Mouse (Mus musculus) A20 (cell line): ENCODE measurements around the gene Mtr.
"Not testable (repeated sequence)": the region's sequence is repeated elsewhere in the genome, so short reads cannot be mapped to it uniquely, and the experiment has no call there.

Experiments
- DNase-seq: peaks from one replicate; pipeline ENCODE4 v3.0.0-alpha.2; 2011; ENCODE audit warnings: low read depth, low spot score

Gene Mtr

GRCm38 (mm10) chr13:12162457-12162856 lies 95.5 kb downstream of the Mtr start:
- no peak for DNase-seq

DNA sequence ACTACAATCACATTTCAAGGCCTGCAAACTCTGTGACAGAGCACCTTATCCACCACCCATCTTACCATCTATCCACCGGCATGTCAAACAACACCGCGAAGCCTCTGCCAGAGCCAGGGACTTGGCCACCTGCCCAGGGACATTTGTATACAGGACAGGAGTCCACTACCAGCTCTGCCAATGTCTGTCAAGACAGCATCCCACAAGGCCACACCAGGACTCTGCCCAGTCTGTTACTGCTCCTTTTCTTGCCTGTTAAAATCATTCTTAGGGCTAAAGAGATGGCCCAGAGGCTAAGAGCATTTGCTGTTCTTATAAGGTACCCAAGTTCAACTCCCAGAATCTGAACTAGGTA lies 97.8 kb downstream of the Mtr start:
- no peak for DNase-seq

GRCm38 (mm10) chr13:12159288-12160120 lies 98.4 kb downstream of the Mtr start:
- no peak for DNase-seq

GRCm38 (mm10) chr13:12153922-12154321 lies 104.0 kb downstream of the Mtr start:
- DNase-seq, result no peak

GRCm38 (mm10) chr13:12146918-12147507 lies 110.9 kb downstream of the Mtr start:
- no peak for DNase-seq

DNA sequence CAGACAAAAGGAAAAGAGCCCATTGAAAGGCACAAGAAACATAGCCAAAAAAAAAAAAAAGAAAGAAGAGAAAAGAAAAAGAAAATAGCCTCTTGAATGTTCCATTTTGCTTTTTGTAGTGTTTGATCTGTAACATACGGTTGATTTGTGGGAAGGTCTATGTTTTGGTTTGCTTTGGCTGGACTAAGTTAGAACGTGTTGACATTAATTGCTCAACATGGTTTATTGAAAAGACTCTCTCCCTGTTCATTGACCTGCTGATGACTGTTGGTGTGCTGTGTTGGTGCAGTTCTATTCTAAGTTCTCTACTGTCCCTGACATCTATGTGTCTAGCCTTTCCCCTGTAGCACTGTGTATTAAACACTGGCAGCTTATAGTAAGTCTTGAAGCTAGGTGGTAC lies 111.5 kb downstream of the Mtr start:
- no peak for DNase-seq

DNA sequence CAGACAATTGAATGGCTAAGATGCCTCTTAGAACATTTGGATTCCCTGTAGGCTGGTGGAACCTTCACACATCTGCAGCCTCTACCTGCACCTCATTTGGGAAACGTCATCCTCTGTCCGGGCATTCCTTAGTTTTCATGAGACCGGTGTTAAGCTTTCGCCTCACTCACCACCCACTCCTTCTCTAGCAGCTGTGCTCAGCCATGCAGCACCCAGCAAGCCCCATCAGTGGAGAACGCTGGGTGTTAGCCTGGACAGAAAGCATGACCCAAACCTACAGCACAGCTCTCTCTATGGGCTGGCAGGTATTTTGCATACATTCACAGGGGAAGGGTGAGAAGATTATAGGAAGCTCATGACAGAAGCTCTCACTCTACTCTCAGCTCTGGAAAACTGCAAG lies 114.6 kb downstream of the Mtr start:
- DNase-seq, result no peak

DNA sequence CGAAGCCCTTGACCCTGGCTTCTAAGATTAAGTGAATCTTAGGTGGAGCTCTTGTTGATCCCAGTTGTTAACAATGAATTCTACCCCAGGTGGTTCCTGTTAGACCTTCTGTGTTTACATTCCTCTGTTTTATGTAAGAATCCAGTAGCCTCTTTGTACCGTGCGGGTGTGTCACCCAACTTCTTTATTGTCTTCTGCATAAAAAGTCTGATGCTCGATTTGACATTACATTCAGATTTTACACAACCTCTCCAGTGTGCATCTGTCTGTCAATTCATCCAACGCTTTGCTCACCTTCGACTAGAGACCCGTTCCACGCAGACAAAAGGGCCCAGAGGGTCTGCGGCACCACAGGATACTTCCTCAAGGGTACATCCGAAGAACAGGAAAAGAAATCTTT lies 121.5 kb downstream of the Mtr start:
- DNase-seq, result not testable (repeated sequence)

DNA sequence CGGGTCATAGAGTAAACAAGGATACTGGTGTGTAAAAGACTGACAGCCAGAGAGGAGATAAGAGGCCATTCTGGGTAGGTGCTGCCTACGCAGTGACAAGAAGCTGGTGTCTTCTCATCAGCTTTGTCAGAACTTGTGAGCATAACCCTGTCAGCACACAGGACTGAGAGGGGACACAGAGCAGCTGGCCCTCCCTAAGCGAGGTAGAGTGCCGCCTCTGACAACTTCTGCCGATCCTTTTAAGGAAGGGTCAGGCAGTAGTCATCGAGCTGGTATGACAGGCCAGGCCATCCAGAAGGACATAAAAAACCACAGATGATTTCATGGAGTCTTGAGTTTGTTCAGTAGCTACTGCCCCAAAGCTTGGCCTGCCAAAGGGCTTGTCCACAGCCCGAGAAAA lies 124.4 kb downstream of the Mtr start:
- no peak for DNase-seq
